Mouse (Mus musculus): ENCODE measurements around the gene Sprr2f. TPM values are rescaled to one million over a fixed set of nuclear protein-coding genes. Genes with fewer than 3 reads are reported as not detected.

The Sprr2f gene
- not detected in 2 replicates for polyA plus RNA-seq (2016; fragmentation: Nextera tagmentation; extraction: Ambion mirVana)

GRCm38 (mm10) chr3:92364887-92365286, at the start of gene Sprr2f:
Gene Sprr2f, plus strand, starts transcription at chr3:92365187.
- Histone ChIP-seq H3K36me3 (replicated peaks) (no peaks in the 10 kb centered on the region), H3K27ac (replicated peaks) (no peak within 1 kb of the TSS), H3K4me1 (no peaks in the 10 kb centered on the region), H3K4me3 (no peak within 1 kb of the TSS), H3K27me3 (replicated peaks; ENCODE audit: low read depth, poor library complexity, severe bottlenecking) (no peaks in the 10 kb centered on the region), H3K9me3 (no peaks in the 10 kb centered on the region)
- 72% methylated on average over 3 of the region's 3 CpGs for WGBS
- no peak for DNase-seq (ENCODE audit: low spot score)

DNA sequence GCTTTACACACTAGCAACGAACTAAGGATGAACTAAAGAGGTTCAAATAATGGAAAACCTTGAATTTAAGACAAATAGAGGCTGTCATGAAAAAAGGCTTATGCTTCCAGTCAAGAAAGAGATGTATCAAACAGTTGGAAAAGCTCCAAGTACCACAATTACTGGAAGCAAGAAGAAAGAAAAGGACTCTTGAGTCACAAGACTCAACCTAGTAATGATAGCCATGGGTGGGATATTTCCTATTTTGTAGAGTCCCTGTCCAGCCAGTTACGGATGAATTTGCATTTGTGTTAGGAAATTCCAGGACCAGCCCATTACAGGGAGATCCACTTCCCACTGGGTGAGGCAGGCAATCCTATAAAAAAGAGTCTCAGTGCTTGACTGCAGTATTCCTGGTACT, 48.7 kb upstream of the Sprr2f start, which contains the start of gene Sprr2b:
Gene Sprr2b, plus strand, starts transcription at position 301 of the 400 bp plus-strand sequence.
- H3K9me3 ChIP-seq, result no peaks in the 10 kb centered on the region
- no peak within 1 kb of the TSS for H3K4me3 ChIP-seq
- no peak within 1 kb of the TSS for H3K27ac ChIP-seq (replicated peaks)
- DNase-seq (ENCODE audit: low spot score), result no peak
- H3K4me1 ChIP-seq, result no peaks in the 10 kb centered on the region
- WGBS, result 75% methylated on average over 2 of the region's 2 CpGs
- no peaks in the 10 kb centered on the region for H3K36me3 ChIP-seq (replicated peaks)
- no peaks in the 10 kb centered on the region for H3K27me3 ChIP-seq (replicated peaks; ENCODE audit: low read depth, poor library complexity, severe bottlenecking)

- H3K36me3 ChIP-seq (replicated peaks), result no peaks in the 10 kb centered on the region
- no peaks in the 10 kb centered on the region for H3K9me3 ChIP-seq
- H3K27ac ChIP-seq (replicated peaks), result no peak overlapping the region
- no peak for DNase-seq (ENCODE audit: low spot score)
- no peaks in the 10 kb centered on the region for H3K27me3 ChIP-seq (replicated peaks; ENCODE audit: low read depth, poor library complexity, severe bottlenecking)
- no peaks in the 10 kb centered on the region for H3K4me1 ChIP-seq
- no peak overlapping the region for H3K4me3 ChIP-seq
- 80% methylated on average over 2 of the region's 2 CpGs for WGBS
These were observed 47.6 kb upstream of the Sprr2f start for GRCm38 (mm10) chr3:92317384-92317783.

DNA sequence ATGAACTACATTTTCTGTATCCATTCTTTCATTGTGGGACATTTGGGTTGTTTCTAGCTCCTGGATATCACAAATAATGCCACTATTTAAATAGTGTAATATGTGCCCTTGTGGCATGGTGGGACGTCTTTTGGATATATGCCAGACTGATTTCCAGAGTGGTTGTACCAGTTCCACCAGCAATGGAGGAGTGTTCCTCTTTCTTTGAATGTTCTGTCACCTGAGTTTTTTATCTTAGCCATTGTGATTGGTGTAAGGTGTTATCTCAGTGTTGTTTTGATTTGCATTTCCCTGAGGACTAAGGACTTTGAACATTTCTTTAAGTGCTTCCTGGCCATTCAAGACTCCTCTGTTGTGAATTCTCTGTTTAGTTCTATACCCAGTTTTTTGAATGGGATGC, 28.7 kb upstream of the Sprr2f start:
- Histone ChIP-seq H3K4me1 (no peaks in the 10 kb centered on the region), H3K27me3 (replicated peaks; ENCODE audit: low read depth, poor library complexity, severe bottlenecking) (no peaks in the 10 kb centered on the region), H3K27ac (replicated peaks) (no peak overlapping the region), H3K36me3 (replicated peaks) (no peaks in the 10 kb centered on the region), H3K4me3 (no peak overlapping the region), H3K9me3 (no peaks in the 10 kb centered on the region)
- DNase-seq (ENCODE audit: low spot score), result no peak
- 84% methylated on average over 1 of the region's 1 CpGs for WGBS

- Histone ChIP-seq H3K9me3 (no peaks in the 10 kb centered on the region), H3K36me3 (replicated peaks) (no peaks in the 10 kb centered on the region), H3K27me3 (replicated peaks; ENCODE audit: low read depth, poor library complexity, severe bottlenecking) (no peaks in the 10 kb centered on the region), H3K27ac (replicated peaks) (no peak within 1 kb of the TSS), H3K4me1 (no peaks in the 10 kb centered on the region), H3K4me3 (no peak within 1 kb of the TSS)
- WGBS, result 90% methylated on average over 5 of the region's 5 CpGs
- DNase-seq (ENCODE audit: low spot score), result no peak
These were observed 26.1 kb upstream of the Sprr2f start, which contains the start of gene Sprr2d for GRCm38 (mm10) chr3:92338840-92339239. Gene Sprr2d, plus strand, starts transcription at chr3:92339140.

- Histone ChIP-seq H3K9me3 (no peaks in the 10 kb centered on the region), H3K27ac (replicated peaks) (no peak within 1 kb of the TSS), H3K4me1 (no peaks in the 10 kb centered on the region), H3K27me3 (replicated peaks; ENCODE audit: low read depth, poor library complexity, severe bottlenecking) (no peaks in the 10 kb centered on the region), H3K36me3 (replicated peaks) (no peaks in the 10 kb centered on the region), H3K4me3 (no peak within 1 kb of the TSS)
- WGBS, result 89% methylated on average over 2 of the region's 2 CpGs
- DNase-seq (ENCODE audit: low spot score), result no peak
These were observed 13.1 kb upstream of the Sprr2f start, which contains the start of gene Sprr2e for GRCm38 (mm10) chr3:92351843-92352242. Gene Sprr2e, plus strand, starts transcription at chr3:92352143.

DNA sequence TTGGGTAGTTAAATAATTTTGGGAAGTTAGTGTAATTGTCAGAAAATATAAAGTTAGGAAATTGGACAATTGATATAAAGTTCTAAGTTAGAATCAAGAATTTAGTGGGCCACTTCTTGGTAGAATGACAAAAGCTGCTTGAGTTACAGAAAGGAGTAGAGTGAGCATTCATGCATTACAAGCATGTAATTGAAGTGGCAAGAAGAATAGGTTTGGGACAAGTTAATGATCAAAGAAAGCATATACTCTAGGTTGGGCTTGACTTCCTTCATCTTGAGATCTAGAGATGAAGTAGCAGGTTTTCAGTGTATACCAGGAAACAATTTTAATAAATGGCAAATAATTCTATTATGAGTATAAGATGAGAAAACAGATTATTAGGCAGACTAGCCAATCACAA, 3.4 kb upstream of the Sprr2f start:
- Histone ChIP-seq H3K27ac (replicated peaks) (no peak overlapping the region), H3K36me3 (replicated peaks) (no peaks in the 10 kb centered on the region), H3K4me1 (no peaks in the 10 kb centered on the region), H3K4me3 (no peak overlapping the region), H3K27me3 (replicated peaks; ENCODE audit: low read depth, poor library complexity, severe bottlenecking) (no peaks in the 10 kb centered on the region), H3K9me3 (no peaks in the 10 kb centered on the region; the same call in 1 of the 2 replicates)
- no peak for DNase-seq (ENCODE audit: low spot score)

GRCm38 (mm10) chr3:92373613-92374012, 8.6 kb downstream of the Sprr2f start:
- Histone ChIP-seq H3K36me3 (replicated peaks) (no peaks in the 10 kb centered on the region), H3K9me3 (no peaks in the 10 kb centered on the region), H3K4me1 (no peaks in the 10 kb centered on the region), H3K27me3 (replicated peaks; ENCODE audit: low read depth, poor library complexity, severe bottlenecking) (no peaks in the 10 kb centered on the region), H3K27ac (replicated peaks) (no peak overlapping the region), H3K4me3 (no peak overlapping the region)
- WGBS, result 74% methylated on average over 2 of the region's 2 CpGs
- DNase-seq (ENCODE audit: low spot score), result no peak

DNA sequence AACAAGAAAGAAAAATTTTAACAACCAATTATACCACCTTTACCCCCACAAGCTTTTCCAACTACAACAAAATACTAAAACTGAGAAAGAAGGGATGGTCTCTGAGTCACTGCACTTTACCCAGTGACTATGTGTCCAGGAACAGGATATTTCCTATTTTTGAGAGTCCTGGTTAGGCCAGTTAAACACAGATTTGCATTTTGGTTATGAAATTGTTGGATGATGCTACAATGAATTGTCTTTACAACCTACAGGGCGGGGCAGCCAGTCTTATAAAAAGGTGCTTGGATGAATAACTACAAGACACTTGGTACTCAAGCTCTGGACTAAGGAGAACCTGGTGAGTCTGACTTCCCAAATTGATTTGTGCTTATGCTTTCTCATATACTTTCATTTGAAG, 20.4 kb downstream of the Sprr2f start, which contains the start of gene Sprr2h:
Gene Sprr2h, plus strand, starts transcription at position 301 of the 400 bp plus-strand sequence.
- no peaks in the 10 kb centered on the region for H3K36me3 ChIP-seq (replicated peaks)
- H3K27me3 ChIP-seq (replicated peaks; ENCODE audit: low read depth, poor library complexity, severe bottlenecking), result no peaks in the 10 kb centered on the region
- H3K27ac ChIP-seq (replicated peaks), result no peak within 1 kb of the TSS
- no peaks in the 10 kb centered on the region for H3K9me3 ChIP-seq
- H3K4me3 ChIP-seq, result no peak within 1 kb of the TSS
- no peak for DNase-seq (ENCODE audit: low spot score)
- WGBS, result 86% methylated on average over 1 of the region's 1 CpGs
- H3K4me1 ChIP-seq, result no peaks in the 10 kb centered on the region

GRCm38 (mm10) chr3:92394301-92394700, 29.3 kb downstream of the Sprr2f start:
- DNase-seq (ENCODE audit: low spot score), result no peak
- H3K27ac ChIP-seq (replicated peaks), result no peak overlapping the region
- WGBS, result 60% methylated on average over 1 of the region's 1 CpGs
- H3K9me3 ChIP-seq, result no peaks in the 10 kb centered on the region
- H3K4me3 ChIP-seq, result no peak overlapping the region
- no peaks in the 10 kb centered on the region for H3K27me3 ChIP-seq (replicated peaks; ENCODE audit: low read depth, poor library complexity, severe bottlenecking)
- no peaks in the 10 kb centered on the region for H3K36me3 ChIP-seq (replicated peaks)
- H3K4me1 ChIP-seq, result no peaks in the 10 kb centered on the region

GRCm38 (mm10) chr3:92407691-92408090, 42.7 kb downstream of the Sprr2f start, which contains the start of gene Sprr2i:
Gene Sprr2i, plus strand, starts transcription at chr3:92407991.
- WGBS, result 89% methylated on average over 2 of the region's 2 CpGs
- Histone ChIP-seq H3K27ac (replicated peaks) (no peak within 1 kb of the TSS), H3K27me3 (replicated peaks; ENCODE audit: low read depth, poor library complexity, severe bottlenecking) (no peaks in the 10 kb centered on the region), H3K9me3 (no peaks in the 10 kb centered on the region), H3K36me3 (replicated peaks) (no peaks in the 10 kb centered on the region), H3K4me1 (no peaks in the 10 kb centered on the region), H3K4me3 (no peak within 1 kb of the TSS)
- DNase-seq (ENCODE audit: low spot score), result no peak
